Mouse (Mus musculus) mesoderm, embryonic 11.5 days (tissue): ENCODE results near the gene Sec31b.

Source experiments
- DNase-seq: peaks from one replicate; pipeline ENCODE4 v3.0.0-alpha.2; 2012; ENCODE audit warnings: low read depth, low spot score

The Sec31b gene

GRCm38 (mm10) chr19:44535376-44535775 is 10.3 kb downstream of the Sec31b start:
- no peak for DNase-seq

GRCm38 (mm10) chr19:44530018-44530417 is 15.6 kb downstream of the Sec31b start:
- DNase-seq: no peak

GRCm38 (mm10) chr19:44525551-44526205 is 20.0 kb downstream of the Sec31b start:
- DNase-seq: no peak

GRCm38 (mm10) chr19:44519152-44519551 is 26.5 kb downstream of the Sec31b start:
- no peak for DNase-seq

GRCm38 (mm10) chr19:44517996-44518768 is 27.5 kb downstream of the Sec31b start:
- no peak for DNase-seq

GRCm38 (mm10) chr19:44515769-44516168 is 29.9 kb downstream of the Sec31b start:
- no peak for DNase-seq

- DNase-seq: peak; percentile 61
Observed at GRCm38 (mm10) chr19:44514521-44515451, 30.9 kb downstream of the Sec31b start.

GRCm38 (mm10) chr19:44513921-44514482 is 31.7 kb downstream of the Sec31b start:
- DNase-seq: no peak

- no peak for DNase-seq
Observed at GRCm38 (mm10) chr19:44513054-44513833, 32.4 kb downstream of the Sec31b start.

- DNase-seq: no peak
Observed at GRCm38 (mm10) chr19:44512601-44513000, 33.1 kb downstream of the Sec31b start.

- peak; percentile 68 for DNase-seq
Observed at GRCm38 (mm10) chr19:44511451-44512231, 34.0 kb downstream of the Sec31b start.

- no peak for DNase-seq
Observed at GRCm38 (mm10) chr19:44510534-44511175, 35.0 kb downstream of the Sec31b start.

GRCm38 (mm10) chr19:44502741-44503140 is 42.9 kb downstream of the Sec31b start:
- DNase-seq: no peak

GRCm38 (mm10) chr19:44501925-44502324 is 43.7 kb downstream of the Sec31b start:
- DNase-seq: no peak

GRCm38 (mm10) chr19:44500240-44500639 is 45.4 kb downstream of the Sec31b start:
- DNase-seq: no peak

- no peak for DNase-seq
Observed at GRCm38 (mm10) chr19:44498936-44499335, 46.7 kb downstream of the Sec31b start.

- no peak for DNase-seq
Observed at GRCm38 (mm10) chr19:44496941-44497340, 48.7 kb downstream of the Sec31b start.

GRCm38 (mm10) chr19:44496511-44496910 is 49.2 kb downstream of the Sec31b start:
- no peak for DNase-seq

- DNase-seq: no peak
Observed at GRCm38 (mm10) chr19:44493128-44493527, 52.5 kb downstream of the Sec31b start, which contains the start of gene Wnt8b. Wnt8b (plus strand) TSS chr19:44493472.
